Mouse (Mus musculus) frontal cortex, postnatal 36 days (tissue): ENCODE data around the gene B3galt6.
A peak's percentile ranks its signal among the peaks of the same experiment; 100 is the strongest.

Experiments used
- DNase-seq, 2 experiments: peaks; one replicate each; pipeline ENCODE4 v3.0.0; 2022; ENCODE audit warnings: low spot score in 2 of 2

The B3galt6 gene

DNA sequence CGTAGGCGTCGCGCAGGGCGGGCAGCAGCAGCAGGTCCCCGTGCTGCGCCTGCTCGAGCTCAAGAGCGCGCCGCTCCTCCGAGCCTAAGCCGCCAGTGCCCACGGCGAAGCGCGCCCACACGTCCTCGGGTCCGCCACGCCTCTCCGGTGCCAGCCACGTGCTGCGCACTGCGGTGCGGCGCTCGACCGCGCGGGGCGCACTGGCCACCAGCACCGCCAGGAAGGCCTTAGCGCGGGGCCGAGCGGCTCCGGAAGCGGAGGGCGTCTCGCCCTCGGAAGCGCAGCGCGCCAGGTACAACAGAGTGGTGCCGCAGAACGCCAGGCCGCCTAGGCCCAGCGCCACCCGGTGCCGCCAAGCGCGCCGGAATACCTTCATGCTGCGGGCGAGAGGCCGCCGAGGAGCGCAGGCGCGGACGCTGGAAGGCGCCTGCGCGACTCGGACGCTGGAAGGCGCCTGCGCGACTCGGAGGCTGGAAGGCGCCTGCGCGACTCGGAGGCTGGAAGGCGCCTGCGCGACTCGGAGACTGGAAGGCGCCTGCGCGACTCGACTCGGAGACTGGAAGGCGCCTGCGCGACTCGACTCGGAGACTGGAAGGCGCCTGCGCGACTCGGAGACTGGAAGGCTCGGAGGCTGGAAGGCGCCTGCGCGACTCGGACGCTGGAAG is at the start of gene B3galt6, which contains the start of gene Sdf4:
Gene B3galt6 (minus strand): TSS at position 409 of the 665 bp plus-strand sequence.
Gene Sdf4 (plus strand): TSS at position 632 of the 665 bp plus-strand sequence.
- DNase-seq, result peak; percentile 88 to 91

DNA sequence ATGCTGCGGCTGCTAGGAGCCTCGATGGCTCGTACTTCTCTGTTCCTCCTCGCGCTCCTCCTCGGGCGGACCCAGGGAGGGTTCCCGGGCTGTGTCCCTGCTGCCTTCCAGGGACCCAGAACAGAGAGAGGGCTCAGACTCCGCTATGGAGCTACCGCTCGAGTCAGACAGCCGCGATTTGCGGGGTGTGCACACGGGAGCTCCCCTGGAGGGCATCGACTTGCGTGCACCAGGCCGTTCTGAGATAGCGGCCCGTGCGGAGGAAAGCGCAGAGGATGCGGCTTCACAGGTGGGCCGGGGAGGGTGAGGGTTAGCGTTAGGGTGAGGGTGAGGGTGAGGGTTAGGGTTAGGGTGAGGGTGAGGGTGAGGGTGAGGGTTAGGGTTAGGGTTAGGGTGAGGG is 42.5 kb upstream of the B3galt6 start:
- no peak for DNase-seq

DNA sequence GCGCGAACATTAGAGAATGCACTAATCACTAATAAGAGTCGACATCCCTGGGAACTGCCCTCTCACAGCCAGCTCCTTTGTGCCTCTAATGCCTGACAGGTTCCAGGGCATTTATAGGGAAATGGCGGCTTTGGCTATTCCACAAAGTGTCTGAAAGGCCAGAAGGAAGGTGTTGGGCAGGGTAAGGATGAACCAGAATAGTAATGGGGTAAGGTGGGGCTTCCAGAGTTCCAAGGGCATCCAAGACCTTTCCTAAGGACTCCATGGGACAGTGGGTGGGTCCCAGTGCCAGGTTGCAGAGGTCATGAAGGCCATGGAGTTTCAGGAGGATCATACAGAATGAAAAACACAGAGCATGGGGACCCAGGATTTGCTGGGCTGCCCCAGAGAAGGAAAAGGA is 41.9 kb upstream of the B3galt6 start:
- no peak for DNase-seq

DNA sequence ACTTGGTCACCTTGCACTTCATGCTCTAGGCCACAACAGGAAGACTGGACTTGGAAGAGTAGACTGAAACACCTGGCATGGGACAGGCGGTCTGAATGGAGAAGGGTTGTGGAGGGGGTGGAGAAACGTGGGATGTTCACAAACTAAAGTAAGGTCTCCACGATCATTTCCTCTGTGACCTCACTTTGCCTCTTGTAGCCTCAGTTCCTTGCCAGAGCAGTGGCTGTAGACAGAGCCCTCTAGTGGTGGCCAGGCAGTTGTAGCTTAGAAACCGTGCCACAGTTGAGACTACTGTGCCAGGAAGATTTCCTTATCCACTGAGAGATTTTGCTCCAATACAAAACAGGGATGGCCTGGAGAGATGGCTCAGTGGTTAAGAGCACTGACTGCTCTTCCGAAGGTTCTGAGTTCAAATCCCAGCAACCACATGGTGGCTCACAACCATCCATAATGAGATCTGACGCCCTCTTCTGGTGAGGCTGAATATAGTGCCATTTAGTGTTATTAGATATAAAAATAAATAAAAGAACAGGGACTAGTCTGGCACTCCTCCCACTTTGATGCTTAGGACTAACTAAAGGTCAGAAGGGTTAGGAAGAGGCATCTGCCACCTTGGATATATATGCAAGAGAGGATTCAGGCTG is 41.1 kb upstream of the B3galt6 start:
- no peak for DNase-seq

DNA sequence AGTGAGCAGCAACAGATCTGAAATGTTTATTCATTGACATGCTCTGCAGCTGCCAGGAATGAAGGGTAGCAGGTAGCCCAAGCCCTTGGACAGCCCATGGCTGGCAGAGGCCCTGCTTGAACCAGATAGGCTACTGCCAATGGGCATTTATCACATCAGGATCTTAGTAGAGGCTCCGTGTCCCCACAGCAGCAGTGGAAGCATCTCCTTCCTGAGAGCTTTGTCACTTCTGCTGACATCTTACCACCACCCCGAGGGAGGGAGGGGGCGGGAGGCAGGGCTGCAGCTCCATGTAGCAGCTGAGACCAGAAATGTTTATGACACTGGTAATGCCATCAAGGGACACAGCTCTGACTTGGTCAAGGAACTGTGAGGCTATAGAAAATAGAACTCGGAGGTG is 40.4 kb upstream of the B3galt6 start:
- no peak for DNase-seq

DNA sequence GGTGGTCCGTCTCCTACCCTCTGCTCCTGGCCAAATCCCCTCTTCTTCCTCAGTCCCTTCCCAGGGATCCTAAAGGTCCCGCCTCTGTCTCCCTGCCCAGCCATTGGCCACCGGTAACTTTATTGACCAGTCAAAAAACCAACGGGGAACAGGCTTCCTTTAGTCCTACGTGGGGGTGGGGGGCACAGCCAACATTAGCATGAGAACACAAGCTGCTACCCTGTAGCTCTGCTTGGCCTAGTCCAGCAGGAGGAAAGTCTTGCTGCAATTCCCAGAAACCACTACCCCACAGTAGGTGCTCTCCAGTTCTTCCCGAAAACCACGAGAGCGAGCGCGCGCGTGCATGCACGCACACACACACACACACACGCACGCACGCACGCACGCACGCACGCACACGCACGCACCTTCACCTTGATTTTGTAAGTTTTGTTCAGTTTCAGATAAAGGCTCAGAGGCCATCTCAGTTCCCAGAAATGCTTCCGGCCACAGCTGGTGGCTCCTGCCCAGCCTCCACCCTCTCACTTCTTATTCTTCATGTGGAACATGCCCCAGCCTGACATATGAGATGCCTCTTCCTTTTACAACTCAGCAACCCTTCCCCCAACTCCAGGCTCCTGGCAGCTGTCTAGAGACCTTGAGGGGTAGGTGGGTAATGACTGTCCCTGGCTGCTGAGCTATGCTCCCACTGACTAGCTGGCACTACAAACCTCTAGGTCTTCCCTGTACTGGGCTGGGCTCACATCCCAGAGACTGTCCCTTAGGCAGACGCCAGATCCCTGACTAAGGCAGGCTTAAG is 39.3 kb upstream of the B3galt6 start:
- DNase-seq, result peak; percentile 65 to 84

DNA sequence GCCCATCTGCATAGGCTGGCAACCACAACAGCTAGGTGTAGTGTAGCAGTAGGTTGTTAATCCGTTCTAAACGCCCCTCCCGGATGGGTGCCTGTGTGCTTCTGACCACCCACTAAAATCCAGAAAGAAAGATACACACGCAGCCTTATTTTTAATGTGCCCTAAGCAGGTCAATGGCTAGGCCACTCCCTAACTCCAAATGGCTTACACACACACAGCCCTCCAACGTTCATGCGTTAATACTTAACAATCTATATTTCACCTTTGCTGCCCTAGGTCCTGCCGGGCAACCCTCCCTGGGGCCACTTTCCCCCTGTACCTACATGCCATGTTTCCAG is 38.8 kb upstream of the B3galt6 start:
- no peak for DNase-seq

DNA sequence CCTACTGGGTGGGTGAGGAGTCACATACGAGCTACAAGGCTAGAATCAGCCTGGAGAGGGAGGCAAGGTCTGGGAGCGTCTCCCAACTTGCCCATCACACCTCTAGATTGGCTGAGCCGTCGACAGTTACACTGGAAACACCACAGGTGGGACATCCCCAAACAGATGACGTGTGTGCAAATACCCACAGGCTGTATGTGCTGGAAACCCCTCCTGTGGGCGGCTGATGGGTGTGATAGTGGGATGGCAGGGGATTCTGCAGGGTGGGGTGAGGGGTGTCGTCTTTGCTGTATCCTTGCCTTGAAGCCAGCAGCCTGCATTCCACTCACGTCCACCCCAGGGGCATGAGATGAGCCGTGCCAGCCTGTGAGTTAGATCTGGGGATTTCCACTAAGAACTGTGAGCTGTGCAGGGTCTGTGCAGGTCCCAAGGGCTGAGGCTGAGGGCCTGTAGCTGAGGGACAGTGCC is 38.2 kb upstream of the B3galt6 start:
- DNase-seq, result no peak

DNA sequence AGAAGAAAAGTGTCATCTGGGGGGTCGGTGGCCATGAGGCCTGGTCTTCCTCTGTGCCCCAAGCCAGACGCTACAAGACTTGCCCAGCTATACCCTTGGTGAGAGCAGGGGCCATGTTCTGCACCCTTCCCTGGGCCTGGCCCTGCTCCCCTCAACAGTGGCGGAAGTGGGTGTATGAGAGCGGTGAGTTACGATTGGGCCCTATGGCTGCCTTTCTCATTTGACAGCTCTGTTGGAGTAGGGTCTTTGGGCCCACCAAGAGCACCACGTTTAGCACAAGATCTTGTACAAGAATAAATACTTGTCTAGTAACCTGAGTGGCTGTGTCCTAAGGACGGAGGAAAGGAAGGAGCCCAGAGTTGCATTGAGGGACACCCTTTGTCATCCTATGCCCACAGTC is 36.1 kb upstream of the B3galt6 start:
- DNase-seq, result no peak

DNA sequence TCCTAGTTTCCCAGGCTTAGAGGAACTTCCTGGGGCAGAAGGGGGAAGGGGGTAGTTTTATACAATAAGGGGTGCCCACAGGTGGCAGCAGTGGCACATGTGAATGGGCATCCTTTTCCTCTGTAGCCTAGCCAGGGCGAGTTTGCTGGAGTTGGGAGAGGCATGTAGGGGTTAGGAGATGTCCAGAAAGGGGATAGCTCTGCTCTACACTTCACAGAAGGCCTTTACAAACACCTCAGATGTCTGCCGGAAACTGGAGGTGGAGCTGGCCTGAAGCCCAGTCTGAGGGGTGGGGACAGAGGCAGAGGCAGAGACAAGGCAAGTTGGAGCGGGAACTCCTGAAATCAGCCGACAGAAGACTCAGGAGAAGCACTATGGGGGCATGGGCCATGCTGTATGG is 33.6 kb upstream of the B3galt6 start, which contains the start of gene Tnfrsf18:
Gene Tnfrsf18 (plus strand): TSS at position 152 of the 400 bp plus-strand sequence.
- DNase-seq, result peak; percentile 68 to 70

DNA sequence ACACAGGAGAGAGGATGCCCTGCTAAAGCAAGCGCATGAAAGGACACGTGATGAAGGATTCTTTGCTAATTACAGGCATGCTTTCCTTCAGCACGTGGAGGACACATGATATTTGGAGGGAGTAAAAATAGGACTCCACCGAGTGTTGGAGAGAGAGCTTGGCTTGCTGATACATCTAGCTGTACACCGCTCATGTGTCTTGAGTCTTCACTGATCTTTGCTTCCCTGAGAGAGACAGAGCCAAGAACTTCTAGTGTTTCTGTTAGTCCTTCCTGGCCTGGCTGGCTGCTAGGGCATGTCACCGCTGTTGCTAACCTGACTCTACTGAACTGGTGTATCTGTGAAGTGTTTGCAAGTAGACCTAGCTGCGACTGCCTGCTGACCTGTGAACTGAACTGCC is 31.7 kb upstream of the B3galt6 start:
- no peak for DNase-seq

DNA sequence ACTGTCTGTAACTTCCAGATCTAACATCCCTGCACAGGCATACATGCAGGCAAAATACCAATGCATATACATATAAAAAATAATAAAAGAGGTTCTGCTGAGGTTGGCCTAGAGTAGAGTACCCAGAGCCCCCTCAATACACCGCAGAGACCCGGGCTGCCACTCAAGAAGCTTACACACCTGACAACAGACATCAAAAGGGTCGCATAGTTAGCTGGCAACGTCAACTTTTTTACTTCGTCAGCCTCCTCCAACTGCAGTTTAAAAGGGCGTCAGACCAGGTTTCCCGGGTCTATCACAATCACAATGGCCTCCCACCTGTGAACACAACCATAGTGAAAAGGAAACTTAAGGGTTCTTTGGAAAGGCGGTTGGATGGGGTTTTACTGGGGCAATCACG is 31.1 kb upstream of the B3galt6 start:
- DNase-seq, result no peak

DNA sequence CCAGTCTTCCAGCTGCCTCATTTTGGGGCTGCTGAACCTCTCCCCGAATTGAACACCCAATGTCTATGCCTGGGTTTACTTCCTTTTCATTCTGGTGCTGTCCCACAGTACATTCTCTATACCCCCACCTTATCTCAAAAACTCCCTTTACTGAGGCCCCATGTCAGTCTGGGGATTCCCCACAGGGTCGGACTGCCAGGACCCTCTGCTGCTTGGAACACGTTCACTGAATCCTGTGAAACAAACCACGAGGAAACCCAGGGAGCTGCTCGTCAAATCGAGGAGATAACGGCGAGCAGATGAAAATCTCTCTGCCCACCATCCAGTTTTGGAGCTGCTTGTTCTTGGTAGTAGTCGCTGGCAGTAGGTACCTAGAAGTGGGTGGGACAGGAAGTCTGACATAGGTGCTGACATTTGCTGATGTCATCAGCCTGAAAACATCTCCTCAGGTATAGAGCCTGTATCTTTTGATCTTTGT is 29.5 kb upstream of the B3galt6 start:
- DNase-seq, result no peak

DNA sequence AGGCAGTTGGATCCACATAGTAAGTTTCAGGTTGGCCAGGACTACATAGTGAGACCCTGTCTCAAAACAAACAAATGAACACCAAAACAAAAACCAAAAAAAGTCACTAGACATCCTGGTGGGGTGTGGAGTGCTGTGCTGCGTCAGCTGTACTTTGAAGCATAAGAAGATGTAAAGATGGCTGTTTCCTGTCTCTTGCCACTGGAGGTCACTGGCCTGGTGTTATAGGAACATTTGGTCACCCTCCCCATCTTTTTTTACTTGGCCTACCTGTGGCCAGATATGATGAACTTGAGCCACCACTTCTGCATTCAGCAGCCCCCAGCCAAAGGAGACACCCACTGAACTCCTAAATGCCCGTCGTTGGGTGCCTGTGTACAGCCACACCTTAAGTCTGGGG is 28.9 kb upstream of the B3galt6 start:
- no peak for DNase-seq

DNA sequence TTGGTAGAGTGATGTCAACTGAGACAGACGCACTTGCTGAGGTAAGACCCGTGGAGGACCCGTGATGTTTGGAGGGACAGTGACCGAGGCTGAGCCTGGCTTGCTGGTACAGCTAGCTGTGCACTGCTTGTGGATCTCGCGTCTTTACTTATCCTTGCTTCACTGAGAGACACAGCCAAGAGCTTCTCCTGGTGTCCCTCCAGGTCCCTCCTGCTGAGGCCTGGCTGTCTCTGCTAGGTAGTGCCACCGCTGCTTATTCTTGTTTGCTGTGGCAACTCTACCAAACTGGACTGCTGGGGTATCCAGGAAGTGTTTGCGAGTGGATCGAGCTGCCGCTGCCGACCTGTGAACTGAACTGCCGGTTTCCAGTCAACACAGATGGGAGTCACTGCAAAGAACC is 27.3 kb upstream of the B3galt6 start:
- DNase-seq, result no peak

DNA sequence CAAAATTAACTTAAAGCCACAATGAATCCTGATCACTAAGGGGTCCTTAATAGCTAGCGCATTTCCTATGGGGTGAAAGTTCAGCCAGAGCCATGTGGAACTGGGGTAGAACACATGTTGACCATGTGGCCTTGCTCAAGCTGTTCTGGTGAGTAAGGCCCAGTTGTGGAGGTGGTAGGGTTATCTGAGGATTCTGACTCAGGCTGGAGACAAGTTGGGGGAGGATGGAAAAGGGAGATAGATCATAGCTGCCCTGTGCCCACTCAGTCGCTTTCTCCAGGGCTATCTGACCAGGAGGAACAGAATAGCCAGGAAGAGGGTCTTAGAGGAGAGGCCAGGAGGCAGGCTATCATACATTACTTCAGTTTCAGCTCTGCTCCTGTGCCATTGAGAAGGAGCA is 22.0 kb upstream of the B3galt6 start:
- no peak for DNase-seq

DNA sequence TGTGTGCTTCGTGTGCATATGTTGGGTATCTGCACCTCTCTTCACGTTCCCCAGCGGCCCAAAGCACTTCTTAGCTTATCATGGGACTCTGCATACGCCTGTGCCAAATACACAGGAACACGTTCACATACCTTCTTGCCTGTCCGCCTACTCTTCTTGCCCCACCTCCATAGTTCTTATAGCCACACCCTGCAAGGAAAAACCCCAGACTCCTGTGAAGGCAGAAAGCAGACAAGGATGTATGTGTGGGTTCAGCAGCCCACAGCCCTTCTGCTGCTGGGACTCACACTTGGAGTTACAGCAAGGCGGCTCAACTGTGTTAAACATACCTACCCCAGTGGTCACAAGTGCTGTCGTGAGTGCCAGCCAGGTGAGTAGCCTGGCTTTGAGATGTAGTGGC is 21.2 kb upstream of the B3galt6 start, which contains the start of gene Tnfrsf4:
Gene Tnfrsf4 (plus strand): TSS at position 207 of the 400 bp plus-strand sequence.
- DNase-seq, result peak in 1 of 2 experiments; percentile 54

DNA sequence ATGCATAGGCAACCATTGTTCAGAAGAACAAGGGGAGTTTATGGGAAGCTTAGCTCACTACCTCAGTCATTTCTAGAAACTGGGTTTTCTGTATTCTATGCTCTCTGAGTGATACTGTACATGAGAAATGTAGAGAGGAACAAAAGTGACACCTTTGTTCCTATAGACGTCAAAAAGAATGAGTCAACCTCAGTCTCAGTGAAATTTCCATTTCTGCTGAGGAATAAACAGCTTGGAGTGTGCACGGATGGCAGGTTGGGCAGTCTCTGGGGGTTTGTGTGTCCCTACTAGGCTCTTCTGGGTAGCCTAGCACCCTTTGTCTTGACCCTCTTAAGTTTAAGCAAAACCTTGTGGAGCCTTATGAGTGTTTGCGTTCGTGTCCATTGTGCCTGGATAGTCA is 15.9 kb upstream of the B3galt6 start:
- DNase-seq, result no peak

DNA sequence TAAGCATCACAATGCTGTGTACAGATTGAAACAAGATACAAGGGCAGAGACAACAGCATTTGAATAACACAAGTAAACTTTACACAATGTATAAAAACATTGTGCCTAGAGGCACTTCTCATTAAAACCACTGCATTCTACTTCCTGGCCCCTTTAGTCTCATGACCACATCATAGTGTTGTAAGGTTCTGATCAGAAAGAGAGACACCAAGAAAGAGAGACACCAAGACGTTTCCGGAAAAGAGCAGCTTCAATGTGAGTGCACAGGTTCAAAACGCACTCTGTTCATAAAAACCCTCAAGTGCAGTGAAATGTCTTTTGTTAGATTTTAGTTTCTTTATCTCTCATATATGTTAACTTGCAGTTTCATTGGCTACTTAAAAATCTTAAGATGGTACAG is 11.7 kb upstream of the B3galt6 start:
- no peak for DNase-seq

DNA sequence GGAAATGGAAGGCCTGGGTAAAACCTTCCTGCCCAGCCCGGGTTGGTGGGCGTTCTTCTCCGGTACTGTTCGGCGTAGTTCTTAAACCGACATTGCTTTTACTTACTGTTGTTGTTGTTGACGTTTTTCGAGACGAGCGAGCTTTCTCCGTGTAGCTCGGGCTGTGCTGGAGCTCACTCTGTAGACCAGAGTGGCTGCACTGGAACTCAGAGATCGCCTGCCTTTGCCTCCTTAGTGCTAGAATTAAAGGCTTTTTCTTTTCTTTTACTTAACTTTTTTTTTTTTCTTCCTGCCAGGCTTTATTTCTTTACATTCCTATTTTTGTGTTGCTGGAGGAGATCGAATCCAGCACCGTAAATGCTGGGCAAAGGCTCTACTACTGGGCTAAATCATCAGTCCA is 1.2 kb upstream of the B3galt6 start:
- no peak for DNase-seq

DNA sequence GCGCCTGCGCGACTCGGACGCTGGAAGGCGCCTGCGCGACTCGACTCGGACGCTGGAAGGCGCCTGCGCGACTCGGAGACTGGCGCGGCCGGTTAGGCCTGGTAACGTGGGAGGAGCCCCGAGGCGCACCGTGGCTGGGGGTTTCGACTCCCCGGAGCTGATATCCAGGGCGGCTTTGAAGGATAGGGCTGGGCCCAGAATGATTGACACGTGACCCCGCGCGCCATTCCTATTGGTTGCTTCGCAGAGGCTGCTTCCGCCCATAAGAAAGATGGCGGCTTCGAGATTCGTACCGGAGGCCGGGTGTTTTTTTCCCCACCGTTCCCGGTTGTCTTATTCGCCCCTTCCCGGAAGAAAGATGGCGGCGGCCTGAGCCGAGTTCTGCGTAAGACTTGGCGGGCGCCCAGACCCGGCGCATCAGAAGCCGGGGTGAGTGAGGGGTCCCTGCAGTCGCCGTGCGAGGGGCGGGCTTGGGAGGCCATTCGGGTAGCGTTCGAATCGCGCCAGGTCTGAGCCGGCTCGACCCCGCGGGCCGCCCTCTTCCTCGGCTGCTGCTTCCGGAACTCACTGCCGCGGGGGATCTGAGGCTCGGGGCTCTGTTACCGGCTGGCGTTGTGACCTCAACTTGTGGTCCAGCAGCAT is 578 bp upstream of the B3galt6 start:
- DNase-seq, result peak; percentile 97 to 98

DNA sequence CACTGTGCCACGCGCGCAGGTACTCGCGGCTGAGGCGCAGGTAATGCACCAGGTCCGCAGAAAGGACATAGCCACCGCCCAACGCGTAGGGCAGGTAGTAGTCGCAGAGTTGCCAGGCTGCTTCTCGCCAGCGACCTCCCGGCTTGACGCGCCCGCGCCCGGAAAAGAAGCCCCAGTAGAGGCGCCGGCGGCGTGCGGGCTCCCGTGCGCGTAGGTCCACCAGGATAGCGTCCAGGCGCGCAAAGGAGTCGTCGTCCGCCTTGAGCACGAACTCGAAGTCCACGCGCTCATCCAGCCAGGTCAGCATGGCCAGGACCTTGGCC is 580 bp downstream of the B3galt6 start:
- no peak for DNase-seq
